Mouse (Mus musculus) lung, postnatal 14 days (tissue): Measurements from ENCODE around the gene Sgf29.

Experiments used
- DNase-seq: peaks from one replicate; pipeline ENCODE4 v3.0.0; 2021

Sgf29 gene

DNA sequence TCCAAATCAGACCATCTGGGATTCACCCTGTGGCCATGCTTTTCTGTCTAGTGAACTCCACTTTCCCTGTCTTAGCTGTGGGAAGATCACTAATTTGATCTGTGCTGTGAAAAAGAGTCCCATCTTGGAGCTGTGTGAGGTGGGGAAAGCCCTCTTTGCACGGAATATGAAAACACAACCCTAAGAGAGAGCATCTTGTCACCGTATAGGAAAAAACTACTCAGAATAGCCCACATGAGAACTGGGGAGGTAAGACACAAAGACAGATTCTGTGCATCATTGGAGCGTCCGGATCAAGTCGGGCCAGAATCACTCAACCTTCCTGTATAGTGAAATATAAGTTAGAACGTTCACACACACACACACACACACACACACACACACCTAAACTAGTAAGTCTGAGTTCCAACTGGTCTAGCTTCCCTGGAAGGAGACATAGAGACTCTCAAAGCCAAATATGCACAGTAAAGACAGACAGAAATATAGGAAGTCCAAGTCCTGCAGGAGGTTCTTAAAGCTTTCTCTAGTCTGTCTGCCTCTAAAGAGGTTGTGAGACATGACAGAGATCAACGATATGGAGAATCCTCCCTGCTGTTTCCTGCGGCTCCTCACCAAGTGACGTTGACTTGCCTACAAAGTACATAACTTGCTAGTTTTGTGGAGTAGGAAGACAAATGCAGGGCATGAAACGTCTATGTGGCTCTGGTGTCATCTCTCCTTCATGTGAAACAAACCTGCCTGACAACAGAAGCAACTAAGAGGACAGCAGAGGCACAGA is 59.3 kb downstream of the Sgf29 start:
- no peak for DNase-seq

DNA sequence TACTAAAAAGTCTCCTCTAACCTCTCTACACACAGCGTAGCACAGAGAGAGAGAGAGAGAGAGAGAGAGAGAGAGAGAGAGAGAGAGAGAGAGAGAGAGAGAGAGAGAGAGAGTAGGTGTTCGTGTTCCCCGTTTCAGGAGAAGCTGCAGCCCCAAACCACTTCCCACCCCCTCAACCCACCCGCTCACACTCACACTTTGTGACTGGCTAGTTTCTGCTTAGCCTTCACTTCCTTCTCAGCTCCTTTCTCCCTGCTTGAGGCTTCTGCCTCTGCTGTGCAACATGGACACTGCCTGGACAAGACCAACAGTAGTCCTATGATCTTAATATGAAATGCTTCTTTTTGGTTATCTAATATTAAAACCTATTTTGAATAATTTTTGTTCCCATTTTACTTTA is 61.2 kb downstream of the Sgf29 start:
- DNase-seq = no peak

DNA sequence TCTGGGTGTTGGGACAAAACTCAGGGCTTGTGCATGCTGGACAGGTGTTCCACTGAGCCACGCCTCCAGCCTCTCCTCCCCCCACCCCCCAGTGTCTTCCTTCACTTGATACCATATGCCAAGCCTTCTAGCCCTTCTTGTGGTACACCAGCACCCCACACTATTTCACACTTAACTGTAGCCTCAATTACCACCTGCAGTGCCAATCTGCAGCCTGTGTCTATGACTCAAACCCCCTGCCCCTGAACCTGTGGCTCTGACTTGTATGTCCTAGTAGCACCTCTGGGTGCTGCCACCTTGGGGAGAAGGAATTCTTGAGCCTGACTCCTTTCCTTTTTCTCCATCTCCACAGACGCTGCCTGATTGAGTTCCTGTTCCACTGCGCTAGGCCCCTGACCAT is 62.8 kb downstream of the Sgf29 start:
- no peak for DNase-seq

DNA sequence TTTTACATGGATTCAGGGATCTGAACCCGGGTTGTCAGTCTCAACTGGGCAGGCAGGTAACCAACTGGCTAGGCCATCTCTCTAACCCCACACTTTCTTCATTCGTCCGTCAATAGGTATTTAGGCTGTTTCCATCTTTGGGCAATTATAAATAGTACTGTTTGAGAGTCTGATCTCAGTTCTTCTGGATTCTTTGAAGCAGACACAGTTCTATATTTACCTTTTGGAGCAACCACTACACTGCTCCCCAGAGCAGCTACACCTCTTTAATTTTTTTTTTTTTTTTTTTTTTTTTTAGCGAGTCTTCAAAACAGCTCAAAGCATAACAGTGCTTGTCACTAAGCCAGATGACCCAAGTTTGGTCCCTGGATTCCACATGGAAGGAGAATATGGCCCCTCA is 66.6 kb downstream of the Sgf29 start:
- DNase-seq = no peak

DNA sequence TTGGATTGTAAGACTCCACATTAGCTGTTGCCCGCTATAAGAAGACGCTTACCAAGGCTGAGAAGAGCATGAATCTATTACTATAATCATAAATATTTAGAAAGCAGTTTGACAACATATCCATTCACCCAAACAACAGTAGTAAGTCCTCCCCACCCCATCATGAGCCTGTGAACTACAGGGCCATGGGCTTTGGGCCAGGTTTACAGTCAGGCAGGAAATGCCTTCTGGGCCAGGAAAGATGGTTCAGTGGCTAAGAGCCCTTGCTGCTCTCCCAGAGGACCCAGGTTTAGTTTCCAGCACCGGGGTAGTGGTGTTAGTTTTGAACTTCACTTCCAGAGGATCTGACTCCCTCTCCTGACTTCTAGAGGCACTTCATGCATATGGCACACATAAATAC is 68.5 kb downstream of the Sgf29 start:
- no peak for DNase-seq

DNA sequence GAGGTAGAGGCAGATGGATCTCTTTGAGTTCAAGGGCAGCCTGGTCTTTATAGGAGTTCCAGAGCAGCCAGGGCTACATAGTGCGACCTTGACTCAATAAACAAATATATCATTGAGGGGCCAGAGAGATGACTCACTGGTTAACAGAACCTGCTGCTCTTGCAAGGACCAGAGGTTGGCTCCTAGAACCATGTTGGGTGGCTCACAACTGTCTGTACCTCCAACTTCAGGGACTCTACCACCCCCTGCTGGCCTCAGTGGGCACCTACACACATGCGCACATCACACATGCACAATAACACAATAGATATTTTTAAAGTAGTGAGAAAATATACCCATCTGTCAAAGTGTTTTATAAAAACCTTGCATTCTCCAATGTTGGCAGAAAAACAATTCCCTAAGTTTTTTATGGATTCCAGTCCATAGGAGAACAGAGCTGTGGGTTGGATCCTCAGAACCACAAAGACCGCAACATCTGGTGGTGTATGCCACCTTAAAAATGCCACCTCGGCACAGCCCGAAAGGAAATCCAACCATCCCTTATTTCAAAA is 69.8 kb downstream of the Sgf29 start:
- no peak for DNase-seq

DNA sequence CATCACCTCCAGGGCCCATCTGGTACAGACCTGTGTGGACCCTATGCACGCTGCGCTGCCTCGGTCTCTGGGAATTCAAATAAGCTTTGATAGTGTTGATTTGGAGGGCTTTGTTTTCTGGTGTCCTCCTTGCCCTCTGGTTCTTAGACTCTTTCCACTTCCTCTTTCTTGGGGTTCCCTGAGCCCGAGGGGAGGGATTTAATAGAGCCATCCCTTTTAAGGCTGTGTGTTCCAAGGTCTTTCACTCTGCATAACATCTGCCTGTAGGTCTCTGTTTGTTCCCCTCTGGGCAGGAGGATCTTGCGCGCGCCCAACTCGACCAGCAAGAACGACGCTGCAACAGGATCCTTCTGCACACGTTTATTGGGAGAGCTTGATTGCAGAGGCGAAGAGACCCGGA is 72.5 kb downstream of the Sgf29 start:
- no peak for DNase-seq
